Mouse (Mus musculus) cortical plate, adult 2 months (tissue): ENCODE measurements around the gene Nos1.

Source experiments
- CTCF ChIP-seq: fragments of 200-500 bp; IDR thresholded peaks from 2 replicates; pipeline ENCODE4 v1.5.1; 2011; ENCODE audit warnings: mild to moderate bottlenecking, control low read depth, low read length; ENCODE audit not compliant: insufficient read depth; ENCODE audit errors: extremely low read depth
- POLR2A ChIP-seq: fragments of 200-500 bp; IDR thresholded peaks from 2 replicates; pipeline ENCODE4 v1.6.1; 2011; ENCODE audit warnings: mild to moderate bottlenecking, low read length, control low read depth; ENCODE audit not compliant: insufficient read depth; ENCODE audit errors: extremely low read depth

GRCm38 (mm10) chr5:117879136-117879535 is 98.3 kb downstream of the Nos1 start:
- TF ChIP-seq CTCF (no peak), POLR2A (no peak)
